Mouse (Mus musculus) inflammation-experienced regulatory T-cells (primary cell): Measurements from ENCODE around the gene Olfr1157. TPM values are rescaled to one million over a fixed set of nuclear protein-coding genes. Genes with fewer than 3 reads are reported as not detected.

Source experiments
- polyA plus RNA-seq, 2 experiments: library from polyadenylated mRNA; unstranded; fragments of 100-300 nt; shearing (Covaris generic); gene quantifications; one replicate each; pipeline ENCODE4 v1.2.1; 2017

Gene Olfr1157
- polyA plus RNA-seq: under 1 TPM in 1 of 2 experiments, not detected in 1; 0.18 TPM

GRCm38 (mm10) chr2:87968199-87968598 is at the start of gene Olfr1157:
Gene Olfr1157 (minus strand): TSS chr2:87968299.

GRCm38 (mm10) chr2:88007515-88008318 is 39.6 kb upstream of the Olfr1157 start, which contains the start of gene Olfr1160:
Gene Olfr1160 (minus strand): TSS chr2:88008268.

GRCm38 (mm10) chr2:87989813-87990212 is 21.7 kb upstream of the Olfr1157 start, which contains the start of gene Olfr1158:
Gene Olfr1158 (plus strand): TSS chr2:87990113.

GRCm38 (mm10) chr2:87974563-87974962 is 6.5 kb upstream of the Olfr1157 start, which contains the start of gene Olfr74:
Gene Olfr74 (minus strand): TSS chr2:87974663.

DNA sequence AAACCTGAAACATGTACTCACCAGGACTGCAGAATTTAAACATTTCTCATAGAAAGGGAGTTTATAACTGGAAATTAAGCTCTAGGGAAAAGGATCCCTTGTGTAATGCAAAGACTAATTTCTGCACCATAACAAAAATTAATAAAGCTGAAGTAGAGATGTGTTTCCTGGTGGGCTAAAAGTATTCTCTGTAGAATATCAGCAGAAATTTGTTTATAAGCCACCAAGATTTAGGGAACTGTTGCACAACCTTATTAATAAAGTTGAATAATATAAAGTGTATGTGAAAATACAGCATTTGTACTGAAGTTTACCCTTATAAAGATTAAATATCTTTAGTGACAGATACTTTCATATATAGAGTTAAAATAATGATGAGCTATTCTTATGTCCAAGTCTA is 15.1 kb downstream of the Olfr1157 start, which contains the start of gene Olfr1156:
Olfr1156 (minus strand) TSS at position 101 of the 400 bp plus-strand sequence.

DNA sequence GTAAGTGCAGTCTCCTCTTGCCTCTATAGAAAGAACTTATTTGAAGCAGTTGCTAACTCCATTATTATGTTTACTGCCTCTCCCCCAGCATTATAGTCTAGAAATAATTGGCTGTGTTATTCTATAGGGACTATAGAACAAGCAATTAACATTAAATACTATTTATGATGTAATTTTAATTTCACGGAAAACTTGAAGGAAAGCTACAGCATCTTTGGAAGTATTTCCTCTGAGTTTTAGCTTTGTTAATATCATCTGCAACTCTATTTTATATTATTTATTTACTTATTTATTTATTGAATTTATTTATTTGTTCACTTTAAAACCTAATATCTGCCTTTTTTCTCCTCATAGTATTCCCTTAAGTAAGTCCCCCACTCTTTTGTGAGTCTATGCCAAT is 23.1 kb downstream of the Olfr1157 start, which contains the start of gene Olfr1155:
Olfr1155 (minus strand) TSS at position 101 of the 400 bp plus-strand sequence.

Other genes with a start within 250 kb of the Olfr1157 start
- gene Olfr1138, start 228.3 kb downstream of the Olfr1157 start, polyA plus RNA-seq: under 1 TPM in 1 of 2 experiments, not detected in 1; 0.40 TPM
- not detected for gene Olfr1140, start 224.5 kb downstream of the Olfr1157 start, polyA plus RNA-seq
- gene Olfr1141, start 214.3 kb downstream of the Olfr1157 start, polyA plus RNA-seq: not detected
- under 1 TPM in 1 of 2 experiments, not detected in 1; 0.13 TPM for gene Olfr152, start 188.8 kb downstream of the Olfr1157 start, polyA plus RNA-seq
- gene Olfr1143, start 167.7 kb downstream of the Olfr1157 start, polyA plus RNA-seq: under 1 TPM in 1 of 2 experiments, not detected in 1; 0.71 TPM
- gene Olfr1145, start 158.5 kb downstream of the Olfr1157 start, polyA plus RNA-seq: not detected
- gene Olfr1148, start 137.8 kb downstream of the Olfr1157 start, polyA plus RNA-seq: under 1 TPM in 1 of 2 experiments, not detected in 1; 0.81 TPM
- not detected for gene Olfr1150-ps1, start 124.3 kb downstream of the Olfr1157 start, polyA plus RNA-seq
- under 1 TPM; 0.20 to 0.82 TPM for gene Olfr1151, start 112.4 kb downstream of the Olfr1157 start, polyA plus RNA-seq
- gene Olfr1152, start 101.8 kb downstream of the Olfr1157 start, polyA plus RNA-seq: under 1 TPM; 0.08 to 0.44 TPM
- gene Olfr1153, start 73.3 kb downstream of the Olfr1157 start, polyA plus RNA-seq: not detected
- gene Olfr1154, start 63.1 kb downstream of the Olfr1157 start, polyA plus RNA-seq: not detected
- not detected for gene Olfr1155, start 23.2 kb downstream of the Olfr1157 start, polyA plus RNA-seq
- under 1 TPM; 0.11 to 0.26 TPM for gene Olfr1156, start 15.2 kb downstream of the Olfr1157 start, polyA plus RNA-seq
- gene Olfr74, start 6.4 kb upstream of the Olfr1157 start, polyA plus RNA-seq: under 1 TPM in 1 of 2 experiments, not detected in 1; 0.60 TPM
- not detected for gene Olfr1158, start 21.8 kb upstream of the Olfr1157 start, polyA plus RNA-seq
- gene Olfr1160, start 40.0 kb upstream of the Olfr1157 start, polyA plus RNA-seq: under 1 TPM in 1 of 2 experiments, not detected in 1; 0.04 TPM
- gene Olfr1161, start 54.5 kb upstream of the Olfr1157 start, polyA plus RNA-seq: not detected
- not detected for gene Olfr73, start 69.4 kb upstream of the Olfr1157 start, polyA plus RNA-seq
- gene Olfr1162, start 82.8 kb upstream of the Olfr1157 start, polyA plus RNA-seq: under 1 TPM in 1 of 2 experiments, not detected in 1; 0.10 TPM
- gene Olfr1163, start 103.5 kb upstream of the Olfr1157 start, polyA plus RNA-seq: under 1 TPM in 1 of 2 experiments, not detected in 1; 0.80 TPM
- gene Olfr1164, start 125.7 kb upstream of the Olfr1157 start, polyA plus RNA-seq: not detected
- not detected for gene Olfr1166, start 160.0 kb upstream of the Olfr1157 start, polyA plus RNA-seq
- not detected for gene Olfr1167, start 186.9 kb upstream of the Olfr1157 start, polyA plus RNA-seq
- not detected for gene Olfr1168, start 213.6 kb upstream of the Olfr1157 start, polyA plus RNA-seq